In genomic region chr7:93111056-93111455, GRCm38 (mm10) we compare ENCODE assay signal across 23 mouse cellular contexts. TPM values are rescaled to one million over a fixed set of nuclear protein-coding genes. Genes with fewer than 3 reads are reported as not detected.
DNase-seq lines count a peak whose midpoint lies in the region; ATAC-seq and TF ChIP-seq lines count a peak whose summit lies in the region.
"Had no signal": no experiment of that assay in that cellular context is flagged by ENCODE, and none has a peak within 500 bp of the region (broad histone marks: within the 10 kb centered on the region; RNA-seq: fewer than 3 reads in every experiment).

No protein-coding gene starts in this region.

- no peak overlapping the region for H3K4me2 ChIP-seq in liver, embryonic 12.5 days
- H3K4me2 ChIP-seq: embryonic facial prominence, embryonic 12.5 days; forebrain, embryonic 15.5 days; hindbrain, embryonic 12.5 days had no signal

- peak; percentile 0 for DNase-seq in liver, adult 2 months (ENCODE audit: extremely low read depth, low read depth, low spot score)
- peak; percentile 52 to 83 for DNase-seq in cerebellum, adult 2 months
- peak; percentile 59 to 62 for DNase-seq in cerebellum, postnatal 10 days
- no peak for DNase-seq in thymus, postnatal 4 days
- DNase-seq in ovary, adult 18-20 months (ENCODE audit: low spot score) = no peak
- DNase-seq in embryonic facial prominence, embryonic 10.5 days (ENCODE audit: low spot score) = no peak
- no peak for DNase-seq in layer of hippocampus, adult 11-12 months (ENCODE audit: low spot score)
- DNase-seq: adrenal gland, postnatal 14 days; embryo, embryonic 11 days; heart, adult 18-20 months; heart, postnatal 10 days; heart, postnatal 4 days; kidney, adult 11 months had no signal

- H3K36me3 ChIP-seq in liver, adult 2 months (ENCODE audit: control insufficient read depth, insufficient read depth, low read length) = no peaks in the 10 kb centered on the region
- no peaks in the 10 kb centered on the region for H3K36me3 ChIP-seq in liver, embryonic 12.5 days
- H3K36me3 ChIP-seq in embryonic facial prominence, embryonic 10.5 days (replicated peaks) = no peaks in the 10 kb centered on the region
- H3K36me3 ChIP-seq: embryonic facial prominence, embryonic 12.5 days; forebrain, embryonic 15.5 days; heart, embryonic 10.5 days; hindbrain, embryonic 12.5 days had no signal

- no peak overlapping the region for H3K27ac ChIP-seq in liver, adult 2 months (replicated peaks; ENCODE audit: insufficient read depth, low read depth, low read length)
- no peak overlapping the region for H3K27ac ChIP-seq in liver, embryonic 12.5 days
- peak overlapping the region; percentile 63; the same call in 1 of the 2 replicates for H3K27ac ChIP-seq in cerebellum, adult 2 months (ENCODE audit: insufficient read depth, low read length)
- H3K27ac ChIP-seq in embryonic facial prominence, embryonic 10.5 days (replicated peaks) = no peak overlapping the region
- H3K27ac ChIP-seq: embryonic facial prominence, embryonic 12.5 days; forebrain, embryonic 15.5 days; heart, embryonic 10.5 days; hindbrain, embryonic 12.5 days; hindbrain, postnatal 0 days had no signal

- H3K9me3 ChIP-seq in liver, embryonic 12.5 days (replicated peaks) = no peaks in the 10 kb centered on the region
- no peaks in the 10 kb centered on the region for H3K9me3 ChIP-seq in embryonic facial prominence, embryonic 10.5 days
- H3K9me3 ChIP-seq: embryonic facial prominence, embryonic 12.5 days; forebrain, embryonic 15.5 days; heart, embryonic 10.5 days; hindbrain, embryonic 12.5 days had no signal

- no peak for TF ChIP-seq POLR2A in liver, adult 2 months (IDR thresholded peaks at IDR 0.05; ENCODE audit: extremely low read depth, insufficient read depth, low read length)
- no peak for TF ChIP-seq POLR2A in cerebellum, adult 2 months (IDR thresholded peaks at IDR 0.05; ENCODE audit: borderline replicate concordance, insufficient read depth, low read length)

- 87% methylated on average over 6 of the region's 6 CpGs for WGBS in liver, adult 2 months
- 72% methylated on average over 6 of the region's 6 CpGs for WGBS in liver, embryonic 12.5 days (ENCODE audit: insufficient replicate concordance)
- WGBS in cerebellum, adult 2 months = 20% methylated on average over 6 of the region's 6 CpGs
- 88% methylated on average over 6 of the region's 6 CpGs for WGBS in embryonic facial prominence, embryonic 10.5 days

- no peak overlapping the region for H3K4me3 ChIP-seq in liver, adult 2 months (ENCODE audit: insufficient read depth, low read depth, low read length)
- no peak overlapping the region for H3K4me3 ChIP-seq in liver, embryonic 12.5 days
- no peak overlapping the region for H3K4me3 ChIP-seq in cerebellum, adult 2 months (replicated peaks; ENCODE audit: insufficient read depth, low read depth, low read length)
- no peak overlapping the region for H3K4me3 ChIP-seq in embryonic facial prominence, embryonic 10.5 days
- H3K4me3 ChIP-seq: embryonic facial prominence, embryonic 12.5 days; forebrain, embryonic 15.5 days; heart, embryonic 10.5 days; hindbrain, embryonic 12.5 days had no signal

- H3K27me3 ChIP-seq in liver, adult 2 months (ENCODE audit: control insufficient read depth, insufficient read depth, low read length) = no peaks in the 10 kb centered on the region
- no peaks in the 10 kb centered on the region for H3K27me3 ChIP-seq in liver, embryonic 12.5 days (replicated peaks)
- H3K27me3 ChIP-seq in cerebellum, adult 2 months (ENCODE audit: control insufficient read depth, insufficient read depth, low read length) = no peaks in the 10 kb centered on the region
- H3K27me3 ChIP-seq in embryonic facial prominence, embryonic 10.5 days (replicated peaks; ENCODE audit: low read depth, poor library complexity, severe bottlenecking) = no peaks in the 10 kb centered on the region
- H3K27me3 ChIP-seq: embryonic facial prominence, embryonic 12.5 days; forebrain, embryonic 15.5 days; hindbrain, embryonic 12.5 days had no signal

- TF ChIP-seq CTCF in liver, adult 2 months (IDR thresholded peaks at IDR 0.05; ENCODE audit: low read depth, low read length) = no peak
- no peak for TF ChIP-seq CTCF in cerebellum, adult 2 months (IDR thresholded peaks at IDR 0.05; ENCODE audit: borderline replicate concordance, insufficient read depth, low read depth, low read length)

- no peaks in the 10 kb centered on the region for H3K79me2 ChIP-seq in liver, adult 2 months (ENCODE audit: control insufficient read depth, insufficient read depth, low read length)

- no peak for ATAC-seq in liver, embryonic 12.5 days
- ATAC-seq: activated CD4-positive, CD25-positive, alpha-beta regulatory T cell, adult 4 months; hindbrain, postnatal 0 days; Patski had no signal

- no peaks in the 10 kb centered on the region for H3K4me1 ChIP-seq in liver, adult 2 months (ENCODE audit: control insufficient read depth, insufficient read depth, low read length)
- no peaks in the 10 kb centered on the region for H3K4me1 ChIP-seq in liver, embryonic 12.5 days
- peaks cover 4% of the 10 kb centered on the region; the same call in 1 of the 2 replicates for H3K4me1 ChIP-seq in cerebellum, adult 2 months (ENCODE audit: control insufficient read depth, insufficient read depth, low read length)
- no peaks in the 10 kb centered on the region for H3K4me1 ChIP-seq in embryonic facial prominence, embryonic 10.5 days
- H3K4me1 ChIP-seq: embryonic facial prominence, embryonic 12.5 days; forebrain, embryonic 15.5 days; heart, embryonic 10.5 days; hindbrain, embryonic 12.5 days had no signal

- no peak overlapping the region for H3K9ac ChIP-seq in liver, adult 2 months (ENCODE audit: low read depth, low read length)
- no peak overlapping the region for H3K9ac ChIP-seq in liver, embryonic 12.5 days
- H3K9ac ChIP-seq: embryonic facial prominence, embryonic 12.5 days; forebrain, embryonic 15.5 days; hindbrain, embryonic 12.5 days had no signal

RNA-seq across cellular contexts. Expression of gene Fam181b, which starts 31.4 kb away (rescaled TPM):
- 0.07 and 0.09 TPM in 2 replicates for total RNA-seq in liver, adult 2 months (2014; rRNA removed)
- polyA plus RNA-seq in liver, adult 2 months (2012; rRNA removed) = 0.12 and 0.26 TPM in 2 replicates
- polyA plus RNA-seq in liver, embryonic 12.5 days (2016; fragmentation: Nextera tagmentation; extraction: Ambion mirVana) = 0.82 and 1.1 TPM in 2 replicates
- 35.8 and 37.6 TPM in 2 replicates for polyA plus RNA-seq in cerebellum, adult 2 months (2012; rRNA removed)
- 7.2 and 11.4 TPM in 2 replicates for polyA plus RNA-seq in embryonic facial prominence, embryonic 10.5 days (2016; fragmentation: Nextera tagmentation; extraction: Ambion mirVana)
- total RNA-seq: CH12.LX; common myeloid progenitor, adult 5-6 weeks had no signal
- polyA plus RNA-seq: activated CD4-positive, CD25-positive, alpha-beta regulatory T cell, adult 4 months; Patski had no signal

Comparison
In these comparisons a context has a peak if more than half of its experiments do, and no peak if none do; other contexts are left out.
1. DNase-seq: peak in liver, adult 2 months (single experiment), cerebellum, adult 2 months (2 of 2) and cerebellum, postnatal 10 days (2 of 2); none in thymus, postnatal 4 days (single experiment), ovary, adult 18-20 months (single experiment), embryonic facial prominence, embryonic 10.5 days (single experiment) and layer of hippocampus, adult 11-12 months (single experiment).